Mouse (Mus musculus): ENCODE results near the gene Stx7. TPM values are rescaled to one million over a fixed set of nuclear protein-coding genes. Genes with fewer than 3 reads are reported as not detected.

Stx7 gene
- 100 to 1,000 TPM; 160 to 195 TPM for total RNA-seq (2023)

GRCm38 (mm10) chr10:24149135-24149781 is at the start of gene Stx7:
Gene Stx7 (plus strand): TSS chr10:24149302.

GRCm38 (mm10) chr10:24101812-24102211 is 47.3 kb upstream of the Stx7 start, which contains the start of gene Taar8c:
Gene Taar8c (minus strand): TSS chr10:24101912.

GRCm38 (mm10) chr10:24109434-24109833 is 39.7 kb upstream of the Stx7 start, which contains the start of gene Taar9:
Gene Taar9 (minus strand): TSS chr10:24109534.

GRCm38 (mm10) chr10:24223449-24224143 is 74.5 kb downstream of the Stx7 start, which contains the start of gene Moxd1:
Gene Moxd1 (plus strand): TSS chr10:24223517.

Other genes starting within 250 kb of the Stx7 start
- gene Taar1, start 228.9 kb upstream of the Stx7 start, total RNA-seq (2023): not detected
- not detected for gene Taar2, start 210.7 kb upstream of the Stx7 start, total RNA-seq (2023)
- gene Taar3, start 199.7 kb upstream of the Stx7 start, total RNA-seq (2023): not detected
- not detected for gene Taar4, start 188.8 kb upstream of the Stx7 start, total RNA-seq (2023)
- gene Taar5, start 178.6 kb upstream of the Stx7 start, total RNA-seq (2023): not detected
- not detected for gene Taar6, start 163.7 kb upstream of the Stx7 start, total RNA-seq (2023)
- gene Taar7a, start 155.8 kb upstream of the Stx7 start, total RNA-seq (2023): not detected
- gene Taar7b, start 149.4 kb upstream of the Stx7 start, total RNA-seq (2023): not detected
- not detected for gene Taar7d, start 122.1 kb upstream of the Stx7 start, total RNA-seq (2023)
- gene Taar7e, start 111.7 kb upstream of the Stx7 start, total RNA-seq (2023): not detected
- not detected for gene Taar7f, start 99.8 kb upstream of the Stx7 start, total RNA-seq (2023)
- gene Taar8a, start 72.8 kb upstream of the Stx7 start, total RNA-seq (2023): not detected
- not detected for gene Taar8b, start 57.0 kb upstream of the Stx7 start, total RNA-seq (2023)
- not detected for gene Taar8c, start 47.4 kb upstream of the Stx7 start, total RNA-seq (2023)
- gene Taar9, start 39.8 kb upstream of the Stx7 start, total RNA-seq (2023): not detected
- not detected for gene Moxd1, start 74.2 kb downstream of the Stx7 start, total RNA-seq (2023)